Mouse (Mus musculus) embryonic facial prominence, embryonic 10.5 days (tissue): ENCODE measurements around the gene Fam120c. TPM values are rescaled to one million over a fixed set of nuclear protein-coding genes. Genes with fewer than 3 reads are reported as not detected.

ENCODE experiments used
- polyA plus RNA-seq: library from polyadenylated mRNA; unstranded; fragments of >200 nt; fragmentation: Nextera tagmentation; extraction: Ambion mirVana; gene quantifications from 2 replicates; pipeline ENCODE4 v1.2.1, GENCODE M21; 2016

Gene Fam120c
- polyA plus RNA-seq, 1 experiment from 2014 or later, result 2.8 TPM

Other genes starting within 250 kb of the Fam120c start
- 52.2 and 58.9 TPM in 2 replicates for gene Tsr2, start 247.6 kb upstream of the Fam120c start, polyA plus RNA-seq
- 7.5 and 8.6 TPM in 2 replicates for gene Wnk3, start 146.1 kb upstream of the Fam120c start, polyA plus RNA-seq
- gene Phf8, start 176.5 kb downstream of the Fam120c start, polyA plus RNA-seq, result 19.6 and 21.3 TPM in 2 replicates